Mouse (Mus musculus) spleen, adult 12 weeks (tissue): ENCODE measurements around the gene Igfbp2.

Experiments
- DNase-seq: peaks from one replicate; pipeline ENCODE4 v3.0.0; 2022; ENCODE audit warnings: low spot score

The Igfbp2 gene

DNA sequence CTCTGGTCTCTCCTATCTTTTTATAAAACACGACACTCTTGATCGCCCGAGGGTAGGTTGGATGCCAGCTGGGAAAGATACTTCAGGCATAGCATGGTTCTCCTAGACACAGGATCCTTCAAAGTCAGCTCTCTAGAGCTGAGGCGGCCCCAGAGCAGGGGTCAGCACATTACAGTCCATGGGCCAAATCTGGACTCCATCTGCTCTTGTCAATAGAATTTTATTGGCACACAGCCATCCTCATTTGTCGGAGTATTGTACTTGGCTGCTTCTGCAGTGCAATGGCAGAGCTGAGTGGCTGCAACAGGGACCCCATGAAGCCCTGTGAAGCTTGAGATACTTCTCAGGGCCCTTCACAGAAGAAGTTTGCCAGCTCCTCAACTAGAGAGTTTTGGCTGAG lies 9.1 kb upstream of the Igfbp2 start:
- no peak for DNase-seq

GRCm38 (mm10) chr1:72815616-72816015 lies 8.7 kb upstream of the Igfbp2 start:
- no peak for DNase-seq

DNA sequence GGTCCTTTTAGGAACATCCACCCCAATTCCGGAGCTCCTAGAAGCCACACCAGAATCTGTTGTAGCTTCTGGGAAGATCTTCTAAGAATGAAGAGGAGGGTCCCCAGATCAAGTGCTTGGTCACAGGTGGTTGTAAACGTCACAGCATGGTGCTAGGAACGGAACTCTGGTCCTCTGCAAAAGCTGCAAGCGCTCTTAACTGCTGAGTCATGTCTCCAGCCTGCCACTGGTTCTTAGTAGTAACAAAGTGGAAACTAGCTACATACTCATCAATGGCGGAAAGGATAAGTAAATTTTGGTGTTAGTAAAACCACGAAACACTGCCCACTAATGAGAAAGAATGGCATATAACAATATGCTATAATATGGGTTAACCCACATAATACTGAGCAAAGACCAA lies 4.3 kb upstream of the Igfbp2 start:
- DNase-seq = no peak

GRCm38 (mm10) chr1:72822893-72823292 lies 1.4 kb upstream of the Igfbp2 start:
- DNase-seq = no peak

DNA sequence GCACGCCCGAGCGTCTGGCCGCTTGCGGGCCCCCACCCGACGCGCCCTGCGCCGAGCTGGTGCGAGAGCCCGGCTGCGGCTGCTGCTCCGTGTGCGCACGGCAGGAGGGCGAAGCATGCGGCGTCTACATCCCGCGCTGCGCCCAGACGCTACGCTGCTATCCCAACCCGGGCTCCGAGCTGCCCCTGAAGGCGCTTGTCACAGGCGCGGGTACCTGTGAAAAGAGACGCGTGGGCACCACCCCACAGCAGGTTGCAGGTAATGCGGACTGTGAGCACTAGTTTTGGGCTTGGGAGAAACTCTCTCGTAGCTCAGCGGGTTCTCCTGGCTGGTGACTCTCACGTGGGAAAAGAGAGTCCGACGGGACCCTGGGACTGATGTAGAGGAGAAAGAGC lies 401 bp downstream of the Igfbp2 start:
- DNase-seq = no peak

- DNase-seq = no peak
Observed at GRCm38 (mm10) chr1:72825286-72825685, 983 bp downstream of the Igfbp2 start.

GRCm38 (mm10) chr1:72825921-72826320 lies 1.6 kb downstream of the Igfbp2 start:
- DNase-seq = no peak

DNA sequence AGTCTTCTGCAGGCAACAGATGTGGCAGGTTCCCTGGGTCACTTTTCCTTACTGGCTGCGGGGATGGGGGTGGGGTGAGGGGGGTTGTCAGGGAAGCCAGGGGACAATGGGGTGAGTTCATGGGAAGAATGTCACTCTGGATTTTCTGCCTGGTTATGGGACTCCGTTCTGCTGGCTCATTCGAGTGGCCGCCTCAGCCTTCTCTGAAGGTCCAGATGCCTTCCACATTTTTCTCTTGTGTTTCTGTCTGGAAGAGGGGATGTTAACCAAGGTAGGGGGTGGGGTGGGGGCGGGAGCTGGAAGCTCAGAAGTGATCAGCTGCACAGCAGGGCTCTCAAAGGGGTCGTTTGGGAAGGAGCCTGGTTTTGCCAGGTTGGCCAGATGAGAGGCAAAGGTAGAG lies 2.1 kb downstream of the Igfbp2 start:
- DNase-seq = no peak

GRCm38 (mm10) chr1:72826931-72827330 lies 2.6 kb downstream of the Igfbp2 start:
- no peak for DNase-seq

GRCm38 (mm10) chr1:72827411-72828315 lies 3.4 kb downstream of the Igfbp2 start:
- no peak for DNase-seq

DNA sequence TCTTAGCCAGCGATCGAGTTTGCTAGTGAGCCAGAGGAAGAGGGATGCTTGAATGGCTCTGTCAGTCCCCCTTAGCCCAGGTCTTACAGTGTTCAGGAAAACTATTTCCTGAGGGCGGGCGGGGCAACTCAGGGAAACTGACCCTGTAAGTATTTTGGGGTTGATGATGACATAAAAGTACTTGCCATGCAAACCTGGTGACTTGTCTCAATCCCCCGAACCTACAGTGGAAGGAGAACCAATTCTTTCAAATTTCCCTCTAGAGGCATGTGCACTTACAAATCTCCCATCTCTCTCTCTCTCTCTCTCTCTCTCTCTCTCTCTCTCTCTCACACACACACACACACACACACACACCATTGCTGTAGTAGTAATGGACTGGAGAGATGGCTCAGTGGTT lies 4.5 kb downstream of the Igfbp2 start:
- no peak for DNase-seq

GRCm38 (mm10) chr1:72830485-72830884 lies 6.2 kb downstream of the Igfbp2 start:
- no peak for DNase-seq

DNA sequence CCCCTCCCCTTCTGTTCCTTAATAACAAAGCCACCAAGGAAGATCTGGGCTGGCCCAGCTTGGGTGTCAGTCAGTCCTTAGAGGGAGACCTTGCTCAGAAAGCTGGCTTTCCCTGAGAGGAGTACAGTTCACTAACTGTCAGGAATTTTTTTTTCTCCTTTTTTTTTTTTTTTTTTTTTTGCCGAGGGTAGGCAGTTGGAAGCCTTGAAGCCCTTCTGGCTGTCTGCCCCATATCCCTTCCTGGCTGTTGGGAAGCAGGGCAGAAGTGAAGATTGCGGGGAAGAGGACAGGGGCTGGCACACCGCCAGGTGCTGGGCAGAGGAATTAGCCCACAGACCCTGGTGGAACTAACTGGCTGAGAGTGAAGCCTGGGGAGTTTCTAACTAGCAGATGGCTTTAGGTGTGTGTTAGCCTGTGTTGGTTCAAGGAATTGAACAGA lies 8.4 kb downstream of the Igfbp2 start:
- DNase-seq = no peak

- no peak for DNase-seq
Observed at GRCm38 (mm10) chr1:72833563-72833962, 9.3 kb downstream of the Igfbp2 start.

DNA sequence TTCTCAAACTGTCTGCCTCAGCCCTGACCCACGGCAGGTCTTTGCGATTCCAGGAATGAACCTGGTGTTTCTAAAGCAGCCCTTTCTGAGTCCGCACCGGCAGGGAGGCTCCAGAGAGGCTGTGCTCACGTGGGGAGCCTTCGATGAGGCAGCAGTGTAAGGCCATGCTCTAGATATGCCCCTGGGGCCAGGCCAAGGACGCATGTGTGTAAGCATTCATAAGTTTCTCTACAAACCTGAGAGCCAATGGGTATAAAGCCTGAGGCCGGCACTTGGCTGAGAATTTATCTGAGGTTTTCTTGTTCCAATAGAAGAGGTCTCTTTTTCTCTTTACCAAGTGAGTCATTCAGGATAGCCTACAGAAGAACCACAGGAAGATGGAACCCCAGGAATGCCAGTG lies 15.1 kb downstream of the Igfbp2 start:
- DNase-seq = no peak

DNA sequence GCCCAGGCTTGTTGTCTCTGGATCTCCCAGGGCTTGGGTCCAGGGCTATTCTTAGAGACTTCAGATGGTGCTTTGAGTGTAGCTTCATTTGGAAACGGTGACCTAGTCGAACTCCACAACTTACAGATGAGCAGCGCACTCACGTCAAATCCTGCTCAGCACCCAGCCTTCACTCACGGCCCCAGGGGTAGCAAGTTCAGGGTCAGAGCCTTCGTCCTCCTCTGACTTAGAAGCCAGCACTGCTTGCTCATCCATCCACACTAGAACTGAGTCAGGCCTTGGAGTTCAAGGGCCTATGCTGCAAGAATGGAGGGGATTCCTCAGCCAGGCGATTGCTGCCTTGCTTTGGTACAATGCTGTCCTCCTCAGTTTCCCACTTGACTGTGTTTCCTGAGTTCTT lies 15.5 kb downstream of the Igfbp2 start:
- DNase-seq = no peak

DNA sequence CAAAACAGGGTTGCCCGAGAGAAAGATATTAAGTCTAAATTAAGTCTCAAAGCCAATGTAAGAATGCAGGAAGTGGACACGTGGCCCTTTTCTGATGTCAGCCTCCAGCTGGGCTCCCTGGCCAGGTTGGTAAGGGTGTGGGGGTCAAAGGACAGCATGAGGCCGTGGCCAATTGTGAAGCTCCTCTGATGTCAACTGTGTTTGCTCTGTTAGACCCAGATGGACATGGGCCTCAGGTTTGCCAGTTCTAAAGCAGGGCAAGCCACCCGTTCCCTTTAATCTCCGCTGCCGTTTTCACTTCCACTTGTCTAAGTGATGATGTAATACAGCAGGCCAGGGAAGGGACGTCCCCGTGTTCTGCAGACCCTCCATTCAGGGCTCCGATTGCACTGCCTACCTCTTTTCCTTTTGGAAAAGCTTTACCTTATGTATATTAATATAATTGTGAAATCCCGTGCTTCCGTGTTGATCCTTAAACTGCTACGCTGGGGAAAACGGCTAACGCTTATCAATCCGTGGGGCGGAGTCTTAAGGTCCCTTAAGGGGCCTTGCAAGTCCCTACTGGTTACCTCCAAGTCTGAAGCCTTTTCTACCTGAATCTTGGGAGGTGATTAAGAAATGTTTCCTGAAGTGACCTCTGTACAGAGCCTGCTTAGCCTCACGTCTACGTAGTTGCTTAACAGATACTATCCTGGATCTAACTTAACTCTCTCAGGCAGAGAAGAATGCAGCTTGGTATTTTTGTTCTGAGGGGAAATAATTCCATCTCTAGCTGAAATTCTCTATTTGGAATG lies 18.6 kb downstream of the Igfbp2 start:
- DNase-seq = no peak

- DNase-seq = no peak
Observed at GRCm38 (mm10) chr1:72844675-72845074, 20.4 kb downstream of the Igfbp2 start.

DNA sequence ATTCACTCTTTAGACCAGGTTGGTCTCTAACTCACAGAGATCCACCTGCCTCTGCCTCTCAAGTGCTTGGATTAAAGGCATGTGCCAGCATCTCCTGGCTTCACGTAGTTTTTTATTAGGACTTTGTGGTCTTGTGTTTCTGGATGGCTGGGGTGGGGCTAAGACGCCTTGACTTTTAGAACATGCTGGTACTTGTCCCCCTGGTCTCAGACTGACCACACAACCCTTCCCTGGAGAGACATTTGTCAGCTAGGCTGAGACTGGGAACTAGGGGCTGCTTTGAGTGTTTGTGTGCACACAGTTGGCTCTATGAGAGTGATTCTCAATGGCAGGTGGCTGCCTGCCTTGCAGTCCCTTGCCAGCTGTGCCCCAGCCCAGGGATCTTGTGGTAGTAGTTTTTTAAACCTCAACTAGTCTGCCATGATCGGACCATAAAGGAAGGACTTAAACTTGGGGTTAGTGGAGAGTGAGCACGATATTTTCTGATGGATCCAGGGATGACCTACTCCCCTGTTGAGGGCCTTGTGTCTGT lies 23.6 kb downstream of the Igfbp2 start:
- DNase-seq = no peak

DNA sequence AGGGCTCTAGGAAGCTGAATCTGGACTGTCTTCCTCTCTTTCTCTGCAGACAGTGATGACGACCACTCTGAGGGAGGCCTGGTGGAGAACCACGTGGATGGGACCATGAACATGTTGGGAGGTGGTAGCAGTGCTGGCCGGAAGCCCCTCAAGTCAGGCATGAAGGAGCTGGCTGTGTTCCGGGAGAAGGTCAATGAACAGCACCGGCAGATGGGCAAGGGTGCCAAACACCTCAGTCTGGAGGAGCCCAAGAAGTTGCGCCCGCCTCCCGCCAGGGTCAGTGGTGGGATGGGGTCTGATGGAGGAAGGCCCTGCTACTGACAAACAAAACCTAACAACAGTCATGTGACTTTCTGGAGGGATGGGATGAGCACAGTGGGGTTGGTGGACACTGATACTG lies 24.7 kb downstream of the Igfbp2 start:
- DNase-seq = no peak

- DNase-seq = no peak
Observed at GRCm38 (mm10) chr1:72853759-72854158, 29.5 kb downstream of the Igfbp2 start.

- no peak for DNase-seq
Observed at GRCm38 (mm10) chr1:72854337-72855237, 30.3 kb downstream of the Igfbp2 start.
